Mouse (Mus musculus) spleen, adult 2 months (tissue): ENCODE results near the gene Fgfr2. TPM values are rescaled to one million over a fixed set of nuclear protein-coding genes. Genes with fewer than 3 reads are reported as not detected.

Experiments
- DNase-seq, 2 experiments: peaks; one replicate each; pipeline versions ENCODE4 v3.0.0 to v3.0.0-alpha.2; 2012 to 2021; ENCODE audit warnings: low spot score in 2 of 2, low read depth in 1 of 2
- H3K27ac ChIP-seq: fragments of 200-500 bp; 2 replicates; pipeline ENCODE4 v1.5.1; 2012; ENCODE audit warnings: low read length, inconsistent platforms; ENCODE audit not compliant: insufficient read depth
- H3K27me3 ChIP-seq: fragments of 200-500 bp; 2 replicates; pipeline ENCODE4 v1.6.1; 2012; ENCODE audit warnings: mild to moderate bottlenecking, moderate library complexity, low read length, inconsistent platforms; ENCODE audit not compliant: control insufficient read depth, insufficient read depth
- H3K36me3 ChIP-seq: fragments of 200-500 bp; 2 replicates; pipeline ENCODE4 v1.6.1; 2012; ENCODE audit warnings: mild to moderate bottlenecking, low read length, inconsistent platforms; ENCODE audit not compliant: control insufficient read depth, insufficient read depth
- H3K4me1 ChIP-seq: fragments of 200-500 bp; 2 replicates; pipeline ENCODE4 v1.6.1; 2011; ENCODE audit warnings: inconsistent platforms; ENCODE audit not compliant: control insufficient read depth, insufficient read depth, insufficient read length
- H3K4me3 ChIP-seq: fragments of 200-500 bp; 2 replicates; pipeline ENCODE4 v1.5.1; 2011; ENCODE audit warnings: mild to moderate bottlenecking, inconsistent platforms; ENCODE audit not compliant: insufficient read depth, insufficient read length; ENCODE audit errors: extremely low read depth
- CTCF ChIP-seq: fragments of 200-500 bp; IDR thresholded peaks from 2 replicates; pipeline ENCODE4 v1.5.1; 2011; ENCODE audit warnings: mild to moderate bottlenecking, inconsistent platforms; ENCODE audit not compliant: insufficient read depth, insufficient read length, insufficient replicate concordance; ENCODE audit errors: extremely low read depth
- POLR2A ChIP-seq: fragments of 200-500 bp; IDR thresholded peaks from 2 replicates; pipeline ENCODE4 v1.6.1; 2011; ENCODE audit warnings: low read depth, low read length, inconsistent platforms
- WGBS: fragments of 180-500 bp; shearing (Covaris S2); methylation state at CpG from one replicate; pipeline ENCODE4 v1.1.7; 2018; 5-methylcytosine and 5-hydroxymethylcytosine counted together
- polyA plus RNA-seq: library from polyadenylated mRNA; depleted of rRNA; stranded (reverse); fragments of >200 nt; gene quantifications from 2 replicates; pipeline ENCODE4 v1.2.3, GENCODE M21; 2012

Gene Fgfr2
- polyA plus RNA-seq, 1 experiment, result 1.6 TPM

DNA sequence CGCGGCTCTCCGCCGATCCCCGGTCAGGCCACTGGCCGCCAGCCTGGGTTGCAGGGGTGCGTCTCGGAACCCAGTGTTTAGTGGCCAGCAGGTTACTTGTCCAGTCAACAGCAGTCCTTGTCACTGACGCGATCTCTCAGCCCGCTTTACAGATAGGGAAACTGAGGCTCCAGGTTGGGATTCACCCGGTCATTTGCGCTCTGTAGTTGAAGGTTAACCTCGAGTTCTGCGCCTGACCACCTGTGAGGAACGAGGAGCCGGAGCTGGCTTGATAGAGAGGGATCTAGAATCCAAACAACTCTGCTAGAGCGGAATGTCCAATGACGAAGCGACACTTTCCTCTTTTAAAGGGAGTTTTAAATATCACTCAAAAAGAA is 2603.1 kb downstream of the Fgfr2 start, which contains the start of gene Ate1:
Gene Ate1, minus strand, starts transcription at position 321 of the 377 bp plus-strand sequence.
- Histone ChIP-seq H3K27me3 (no peaks in the 10 kb centered on the region), H3K36me3 (no peaks in the 10 kb centered on the region), H3K4me3 (peak within 1 kb of the TSS; percentile 96), H3K27ac (peak within 1 kb of the TSS; percentile 78), H3K4me1 (peaks cover 5% of the 10 kb centered on the region)
- no peak for DNase-seq
- TF ChIP-seq CTCF (no peak), POLR2A (no peak)
- WGBS, result 23% methylated on average over 20 of the region's 20 CpGs

DNA sequence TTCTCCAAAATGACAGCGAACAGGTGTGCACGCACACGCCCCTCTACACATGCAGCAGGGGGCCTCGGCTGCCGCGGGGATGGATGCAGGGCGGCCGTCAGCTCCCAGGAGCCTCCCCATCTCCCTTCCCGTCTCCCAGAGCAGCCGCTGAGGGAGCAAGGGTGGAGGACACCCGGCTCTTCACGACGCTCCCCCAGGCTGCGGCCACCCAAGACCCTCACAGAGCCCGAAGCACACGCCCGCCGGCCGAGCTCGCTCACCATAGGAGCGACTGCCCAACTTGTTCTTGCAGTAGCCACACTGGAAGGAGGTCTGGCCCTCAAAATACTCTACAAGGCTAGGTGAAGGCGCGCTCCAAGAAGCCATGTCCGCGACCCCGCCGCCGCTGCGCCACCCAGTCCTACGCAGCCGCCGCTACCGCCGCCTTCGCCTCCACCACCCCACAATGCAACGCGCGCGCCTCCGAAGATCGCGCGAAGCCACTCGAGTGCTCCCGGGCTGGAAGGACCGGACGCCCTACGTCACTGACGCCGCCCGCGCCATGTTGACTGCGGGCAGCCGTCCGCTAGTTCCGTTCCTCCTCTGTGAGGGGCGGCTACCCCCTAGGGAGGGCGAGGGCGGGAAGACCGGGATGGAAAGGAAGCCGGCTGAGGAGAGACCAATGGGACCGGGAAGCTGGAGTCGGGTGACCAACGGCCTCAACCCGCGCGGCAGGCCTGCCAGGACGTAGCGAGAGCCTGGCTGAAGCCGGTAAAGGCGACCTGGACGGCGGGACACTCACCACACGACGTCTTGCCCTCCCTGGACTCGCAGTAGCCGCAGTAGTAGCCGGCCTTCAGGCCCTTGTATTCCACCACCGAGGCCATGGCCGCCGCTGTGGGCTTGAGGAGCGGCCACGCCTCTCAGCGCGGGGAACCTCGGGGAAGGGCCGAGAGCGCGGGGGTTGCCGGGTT is 2603.8 kb downstream of the Fgfr2 start:
- peak; percentile 83 to 94 for DNase-seq
- under 1% methylated on average over 89 of the region's 90 CpGs for WGBS
- H3K27me3 ChIP-seq, result no peaks in the 10 kb centered on the region
- H3K4me1 ChIP-seq, result peaks cover 5% of the 10 kb centered on the region
- peak overlapping the region; percentile 96 for H3K4me3 ChIP-seq
- peak overlapping the region; percentile 78 for H3K27ac ChIP-seq
- no peaks in the 10 kb centered on the region for H3K36me3 ChIP-seq
- TF ChIP-seq CTCF (no peak), POLR2A (peak; percentile 63)

DNA sequence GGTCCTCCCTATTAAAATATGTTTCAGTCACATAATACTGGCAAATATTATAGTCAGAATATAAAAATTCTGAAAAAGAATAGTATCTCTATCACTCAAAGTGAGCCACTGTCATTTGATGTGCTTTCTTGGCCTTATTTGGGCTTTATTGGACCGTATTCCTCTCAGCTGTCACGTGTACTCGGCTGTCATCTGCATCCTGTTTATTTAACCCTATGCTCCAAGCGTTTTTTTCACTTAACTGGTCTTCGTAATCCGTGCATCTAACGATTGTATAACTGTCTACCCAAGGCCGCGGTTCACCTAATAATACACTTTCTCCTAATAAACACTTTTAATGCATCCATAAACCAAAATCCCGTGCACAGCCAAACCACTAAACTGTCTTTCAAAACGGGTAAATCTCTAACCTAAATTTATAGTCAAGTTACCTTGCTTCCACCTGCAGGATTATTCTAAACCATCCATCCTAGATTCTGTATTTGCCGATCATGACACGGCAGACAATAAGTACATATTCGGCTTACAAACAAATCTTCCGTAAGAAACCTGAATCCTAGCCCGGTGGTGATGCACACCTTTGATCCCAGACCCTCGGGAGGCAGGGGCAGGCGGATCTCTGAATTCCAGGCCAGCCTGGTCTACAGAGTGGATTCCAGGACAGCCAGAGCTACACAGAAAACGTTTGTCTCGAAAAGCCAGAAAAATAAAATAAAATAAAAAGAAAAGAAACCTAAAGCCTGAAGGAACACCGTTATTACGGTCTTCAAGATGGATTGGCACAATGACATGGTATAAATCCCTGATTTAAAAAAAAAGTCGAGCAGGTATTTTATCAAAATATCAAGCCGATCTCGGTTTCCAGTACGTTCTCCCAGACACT is 2604.7 kb downstream of the Fgfr2 start:
- Histone ChIP-seq H3K4me1 (peaks cover 5% of the 10 kb centered on the region), H3K27ac (no peak overlapping the region; the same call in 1 of the 2 replicates), H3K27me3 (no peaks in the 10 kb centered on the region), H3K36me3 (no peaks in the 10 kb centered on the region), H3K4me3 (peak overlapping the region; percentile 96; the same call in 1 of the 2 replicates)
- no peak for TF ChIP-seq POLR2A
- WGBS, result 27% methylated on average over 26 of the region's 26 CpGs
- DNase-seq, result no peak

DNA sequence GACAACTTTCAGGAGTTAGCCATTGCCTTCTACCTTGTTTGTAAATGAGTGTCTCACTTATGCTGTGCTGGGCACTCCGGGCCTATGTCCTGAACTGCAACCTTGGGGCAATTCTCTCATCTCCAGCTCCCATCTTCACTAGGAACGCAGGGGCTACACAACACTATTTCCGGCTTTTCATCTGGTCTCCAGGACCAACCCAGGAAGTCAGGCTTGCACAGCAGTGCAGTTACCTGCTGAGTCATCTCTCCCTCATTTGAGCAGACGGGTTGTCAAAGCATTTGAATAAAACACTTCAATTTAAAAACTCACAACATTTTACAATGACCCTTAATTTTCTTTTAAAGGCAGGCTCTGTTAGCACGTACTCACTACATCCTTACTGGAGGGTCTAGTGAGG is 2612.9 kb downstream of the Fgfr2 start:
- Histone ChIP-seq H3K4me3 (no peak overlapping the region), H3K27me3 (no peaks in the 10 kb centered on the region), H3K27ac (no peak overlapping the region), H3K36me3 (peaks cover 21% of the 10 kb centered on the region), H3K4me1 (no peaks in the 10 kb centered on the region)
- TF ChIP-seq CTCF, result no peak
- no peak for TF ChIP-seq POLR2A
- DNase-seq, result no peak
- 79% methylated on average over 5 of the region's 5 CpGs for WGBS

DNA sequence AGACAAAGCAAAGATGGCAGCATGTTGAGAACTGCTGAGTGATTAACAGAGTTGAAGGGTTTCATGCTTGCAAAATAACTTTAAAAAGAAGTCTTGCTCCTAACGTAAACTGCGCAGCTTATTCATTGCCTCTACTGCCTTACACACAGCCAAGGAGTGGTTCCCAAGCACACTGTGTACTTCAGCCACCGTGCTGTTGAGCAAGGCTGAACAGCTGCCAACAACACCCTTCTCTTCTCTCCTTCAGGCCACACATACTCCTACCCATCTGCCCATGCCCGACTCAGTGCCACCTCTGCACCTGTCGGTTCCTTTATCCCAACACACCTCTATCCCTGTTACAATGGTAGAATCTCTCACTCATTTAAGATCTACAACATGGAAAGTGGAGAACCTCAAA is 2620.1 kb downstream of the Fgfr2 start:
- Histone ChIP-seq H3K4me1 (no peaks in the 10 kb centered on the region), H3K36me3 (peaks cover 26% of the 10 kb centered on the region), H3K27me3 (no peaks in the 10 kb centered on the region), H3K27ac (no peak overlapping the region), H3K4me3 (no peak overlapping the region)
- DNase-seq, result no peak
- TF ChIP-seq CTCF, result no peak
- TF ChIP-seq POLR2A, result no peak
- 93% methylated on average over 5 of the region's 5 CpGs for WGBS

DNA sequence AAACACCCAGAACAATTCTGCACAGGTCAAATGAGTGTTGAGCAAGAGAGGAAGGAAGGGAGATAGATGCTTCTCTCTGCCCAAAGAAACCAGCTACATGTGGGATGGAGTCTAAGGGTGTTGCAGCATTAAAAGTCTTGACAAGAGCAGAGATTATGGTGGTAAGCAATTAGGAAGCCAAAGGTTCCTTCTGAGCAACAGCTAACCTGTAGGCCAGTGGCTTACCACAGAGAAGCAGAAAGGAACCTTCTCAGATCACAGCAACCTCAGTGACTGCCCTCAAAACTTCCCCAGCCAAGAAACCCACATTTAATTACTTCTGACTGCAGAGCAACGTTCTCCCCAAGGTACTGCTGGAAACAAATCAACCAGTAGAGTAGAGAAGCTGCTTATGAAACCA is 2621.7 kb downstream of the Fgfr2 start:
- Histone ChIP-seq H3K27me3 (no peaks in the 10 kb centered on the region), H3K27ac (no peak overlapping the region), H3K4me3 (no peak overlapping the region), H3K36me3 (peaks cover 24% of the 10 kb centered on the region), H3K4me1 (no peaks in the 10 kb centered on the region)
- TF ChIP-seq POLR2A, result no peak
- TF ChIP-seq CTCF, result no peak
- WGBS, result 18% methylated on average over 1 of the region's 1 CpGs
- no peak for DNase-seq
